Mouse (Mus musculus) B cell, adult 2 months (primary cell): ENCODE measurements at regions not wholly inside any gene's neighbourhood (a gene's known extent, or its start where the extent isn't known, plus 50 kb on each side); places are given as distances from the start of the nearest gene placed in this dataset.

ENCODE experiments used
- DNase-seq, 2 experiments: peaks; one replicate each; pipeline ENCODE4 v3.0.0; 2022

DNA sequence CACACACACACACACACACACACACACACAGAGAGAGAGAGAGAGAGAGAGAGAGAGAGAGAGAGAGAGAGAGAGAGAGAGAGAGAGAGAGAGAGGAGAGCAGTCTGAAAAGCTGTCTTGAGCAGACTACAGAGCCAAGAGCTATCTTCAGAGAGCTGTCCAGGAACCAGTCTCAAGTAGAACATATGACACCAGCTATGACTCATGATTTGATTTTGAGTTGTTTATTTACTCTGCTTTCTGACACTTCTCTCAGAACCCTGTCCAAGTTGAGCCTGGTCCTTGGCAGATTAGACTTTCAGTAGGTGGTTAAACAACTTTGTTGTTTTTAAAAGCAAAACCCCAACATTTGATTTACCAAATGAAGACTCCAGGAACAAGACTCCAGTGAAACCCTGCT is 420.8 kb upstream of the Lcorl start:
- DNase-seq: no peak

DNA sequence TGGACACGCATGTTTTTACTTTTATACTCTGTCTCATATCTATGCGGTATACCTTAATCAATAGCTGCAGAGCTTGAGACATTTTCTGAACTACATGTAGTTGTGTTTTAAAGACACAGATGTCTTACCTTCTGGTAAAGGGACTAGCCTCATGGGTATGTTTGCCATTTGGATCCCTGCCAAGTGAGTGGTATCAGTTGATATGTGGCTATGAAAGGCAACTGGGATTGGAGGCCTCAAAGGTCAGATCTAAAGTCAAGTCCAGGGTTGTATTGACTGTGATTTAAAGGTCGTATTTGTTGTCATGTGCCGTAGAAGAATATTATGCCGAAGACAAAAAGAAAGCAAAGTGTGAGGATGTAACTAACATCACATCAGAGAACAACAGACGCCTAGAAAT is 399.3 kb upstream of the Lcorl start:
- DNase-seq: no peak

DNA sequence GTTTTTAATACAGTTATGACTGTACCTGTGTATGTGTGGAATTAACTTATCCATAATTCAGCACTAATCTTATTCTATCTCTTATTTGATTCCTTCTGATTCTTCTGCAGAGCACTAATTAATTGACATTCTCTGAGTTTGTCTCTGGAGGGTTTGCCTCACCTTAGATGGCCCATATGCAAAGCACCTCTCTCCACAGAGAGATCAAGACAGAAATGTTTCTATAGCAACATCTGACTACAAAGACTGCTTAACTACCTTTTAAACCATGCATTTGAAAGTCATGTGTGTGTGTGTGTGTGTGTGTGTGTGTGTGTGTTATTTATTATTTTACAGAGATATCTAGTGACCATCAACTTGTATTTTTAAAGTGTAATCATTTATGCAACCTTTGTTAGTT is 396.5 kb upstream of the Lcorl start:
- DNase-seq: no peak

DNA sequence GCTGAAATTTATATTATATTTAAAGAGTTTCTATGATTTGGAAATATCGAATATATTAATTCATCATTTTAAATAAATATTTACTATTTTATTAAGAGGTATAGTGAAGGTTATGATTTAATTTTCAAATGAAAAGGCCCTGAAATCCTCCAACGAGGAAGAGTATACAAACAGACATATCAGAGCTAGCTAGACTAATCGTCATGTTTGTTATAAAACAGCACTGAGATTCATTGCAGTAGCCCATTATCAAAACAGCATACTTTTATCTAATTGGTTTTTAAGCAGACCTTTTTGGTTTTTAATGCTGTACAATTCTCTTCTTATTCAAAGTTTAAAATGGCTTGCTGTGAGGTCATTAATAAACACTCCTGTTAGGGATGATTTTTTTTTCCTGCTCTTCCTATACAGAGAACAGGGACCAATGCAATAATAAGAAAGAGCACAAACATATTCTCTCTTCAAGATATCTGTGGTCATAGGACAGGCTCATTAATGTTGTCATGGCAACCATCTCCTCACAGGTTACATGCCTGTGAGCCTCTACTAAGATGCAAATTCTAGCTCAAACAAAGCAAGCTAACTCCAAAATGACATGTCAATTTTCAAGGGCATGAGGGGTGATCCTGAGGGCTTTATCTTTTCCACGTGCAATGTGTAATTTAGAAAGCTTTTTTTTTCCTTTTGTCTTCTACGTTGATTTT is 378.1 kb upstream of the Lcorl start:
- DNase-seq: no peak

- DNase-seq: no peak
Observed at GRCm38 (mm10) chr5:46232780-46233179, 375.4 kb upstream of the Lcorl start.

GRCm38 (mm10) chr5:46228667-46229066 is 371.3 kb upstream of the Lcorl start:
- DNase-seq: no peak

DNA sequence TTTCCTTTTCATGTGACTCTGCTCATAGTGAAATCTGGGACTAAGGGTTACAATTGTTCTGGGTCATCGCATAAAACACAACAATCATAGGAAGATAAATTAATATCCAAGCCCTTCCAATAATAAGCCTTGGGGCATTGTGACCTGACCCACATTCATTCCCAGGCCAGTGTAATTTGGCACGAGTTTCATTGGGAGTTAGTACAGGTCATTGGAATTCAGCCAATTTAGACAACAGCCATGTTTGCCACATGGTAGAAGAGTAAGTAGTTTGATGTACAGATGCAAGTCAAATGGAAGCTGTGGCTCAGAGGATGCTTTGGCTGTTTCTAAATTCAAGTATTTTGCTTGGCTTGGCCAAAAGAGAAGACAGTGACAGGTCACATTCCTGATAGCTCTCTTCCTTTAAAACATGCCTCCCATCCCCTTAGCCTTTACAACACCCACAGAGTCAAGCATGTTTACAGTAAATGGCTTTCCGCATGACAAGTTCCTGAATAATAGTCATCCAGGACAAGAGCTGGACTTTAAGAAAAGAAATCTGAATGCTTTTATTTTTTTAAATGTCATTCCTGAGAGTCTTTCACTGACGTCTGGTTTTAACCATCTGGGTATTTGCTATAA is 355.5 kb upstream of the Lcorl start:
- DNase-seq: no peak

GRCm38 (mm10) chr5:46209076-46209475 is 351.7 kb upstream of the Lcorl start:
- DNase-seq: no peak

DNA sequence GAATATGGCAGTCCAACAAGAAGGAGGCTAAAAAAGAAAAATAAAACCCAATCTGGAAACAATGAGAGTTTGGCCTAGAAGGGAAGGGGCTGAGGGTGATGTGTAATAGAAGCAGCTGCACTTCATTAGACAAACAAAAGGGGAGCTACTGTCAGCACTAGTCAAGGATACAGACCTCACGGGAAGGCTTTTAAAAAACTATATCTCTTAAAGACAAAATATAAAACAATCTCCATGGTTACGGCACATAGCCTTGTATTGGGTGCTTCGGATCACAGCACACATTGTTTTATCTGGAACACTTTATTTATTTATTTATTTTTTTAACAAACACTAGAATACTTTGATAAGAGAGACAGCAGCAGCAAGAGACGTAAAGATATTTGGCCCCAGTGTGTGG is 346.3 kb upstream of the Lcorl start:
- DNase-seq: no peak

- no peak for DNase-seq
Observed at GRCm38 (mm10) chr5:46202457-46202772, 345.0 kb upstream of the Lcorl start.

- DNase-seq: no peak
Observed at GRCm38 (mm10) chr5:46201639-46202456, 344.4 kb upstream of the Lcorl start.

DNA sequence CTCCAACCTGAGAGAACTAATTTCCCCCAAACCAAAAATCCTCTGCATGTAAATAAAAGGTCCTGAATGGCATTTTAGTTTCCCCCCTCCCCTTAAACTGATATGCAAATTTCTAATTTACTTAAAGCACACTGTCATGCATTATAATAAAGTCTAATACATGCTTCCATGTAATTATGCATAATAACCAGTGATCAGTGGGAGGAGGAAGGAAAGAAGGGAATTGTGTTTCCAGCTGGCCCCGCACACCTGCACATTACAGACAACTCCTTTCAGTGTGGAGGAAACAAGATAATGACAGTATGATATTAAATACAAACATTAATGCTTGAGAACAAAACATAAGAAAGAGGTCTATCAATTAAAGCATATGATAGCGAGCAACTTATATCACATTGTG is 329.5 kb upstream of the Lcorl start:
- DNase-seq: no peak

GRCm38 (mm10) chr5:46182157-46182556 is 324.7 kb upstream of the Lcorl start:
- DNase-seq: no peak

DNA sequence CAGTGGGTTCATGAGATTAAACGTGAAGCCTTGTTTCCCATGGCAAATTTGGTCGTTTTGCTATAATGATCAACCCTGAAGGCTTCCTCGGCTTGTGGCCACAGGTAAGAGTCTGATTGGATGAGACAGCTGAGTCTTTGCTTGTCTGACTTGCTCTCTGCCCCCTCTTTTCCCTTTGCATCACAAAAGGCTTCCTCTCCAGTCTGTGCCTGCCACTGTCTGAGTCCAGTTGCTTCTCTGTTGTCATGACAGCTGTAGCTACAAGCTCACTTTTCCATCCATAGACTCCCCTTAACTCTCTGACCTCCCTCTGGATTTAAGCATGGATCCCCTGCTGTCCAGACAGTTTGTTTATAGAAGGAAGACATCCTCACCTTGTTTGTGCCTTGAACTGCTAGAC is 314.9 kb upstream of the Lcorl start:
- DNase-seq: no peak

DNA sequence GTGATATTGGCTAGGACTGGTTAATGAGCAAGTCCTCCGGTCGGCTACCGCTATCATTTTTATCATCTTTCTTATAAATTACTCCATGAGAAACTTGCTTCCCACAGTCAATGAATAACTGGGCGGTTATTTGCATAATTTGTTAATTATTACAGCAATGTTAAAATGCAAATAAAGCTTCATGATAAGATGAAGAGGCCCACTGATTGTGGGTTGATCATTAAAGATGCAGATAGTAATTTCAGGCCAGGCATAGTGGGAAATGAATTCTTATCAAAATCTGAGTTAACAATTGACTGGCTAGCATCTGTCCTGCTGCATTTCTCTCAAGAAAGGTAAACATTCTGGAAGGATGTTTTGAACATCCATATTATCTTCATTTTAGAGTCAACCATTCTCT is 303.4 kb upstream of the Lcorl start:
- no peak for DNase-seq

- DNase-seq: no peak
Observed at GRCm38 (mm10) chr5:46151973-46152372, 294.6 kb upstream of the Lcorl start.

GRCm38 (mm10) chr5:46150825-46151224 is 293.4 kb upstream of the Lcorl start:
- no peak for DNase-seq

DNA sequence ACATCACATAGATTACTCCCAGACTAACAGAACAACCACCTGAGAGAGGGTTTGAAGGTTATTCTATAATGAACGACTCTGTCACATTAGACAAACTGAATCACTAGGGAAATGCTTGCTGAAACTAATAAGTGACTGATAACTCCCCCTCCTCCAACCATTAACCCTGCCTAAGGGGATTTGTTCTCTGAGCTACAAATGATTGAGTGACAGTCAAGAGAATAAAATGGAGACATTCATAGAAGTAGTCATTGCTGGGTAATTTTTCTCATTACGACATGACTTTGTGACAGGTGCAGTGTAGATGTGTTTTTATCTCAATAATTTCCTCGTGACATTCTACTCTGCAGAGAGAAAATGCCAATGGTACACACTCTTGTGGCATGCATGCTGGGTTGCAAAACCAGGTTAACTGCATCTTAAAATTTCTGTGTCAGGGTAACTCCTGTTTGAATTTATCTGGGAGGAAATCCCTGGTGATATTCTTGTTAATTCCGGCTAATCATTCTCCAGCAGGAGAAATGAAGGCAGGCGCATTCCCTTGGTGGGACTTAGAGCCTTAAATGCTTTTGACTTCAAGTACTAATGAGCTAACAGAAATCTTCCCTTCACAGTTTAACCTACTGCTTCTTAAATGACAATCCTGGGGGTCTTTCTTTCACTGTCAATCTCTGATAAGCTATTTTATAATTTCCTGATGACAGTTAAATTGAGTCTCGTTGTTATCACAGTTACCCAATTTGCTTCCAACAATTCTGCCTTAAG is 292.6 kb upstream of the Lcorl start:
- no peak for DNase-seq

DNA sequence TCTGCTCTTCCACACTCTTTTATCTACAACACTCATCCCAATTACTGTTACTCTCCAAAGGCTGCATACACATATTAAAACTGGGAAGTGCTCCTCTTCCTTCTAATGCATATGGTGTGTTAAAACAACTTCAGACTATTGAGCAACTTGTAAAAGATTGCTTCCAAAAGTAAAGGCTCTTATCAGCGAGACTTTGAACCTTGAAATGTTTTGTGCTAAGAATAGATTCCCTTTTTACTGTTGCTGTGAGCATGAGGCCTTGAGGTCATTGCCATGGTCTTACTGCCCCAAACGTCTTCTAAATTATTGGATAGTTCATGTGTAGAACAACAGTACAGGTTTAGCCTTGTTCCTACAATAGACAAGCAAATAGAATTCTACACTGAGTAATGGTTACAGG is 281.6 kb upstream of the Lcorl start:
- DNase-seq: no peak

DNA sequence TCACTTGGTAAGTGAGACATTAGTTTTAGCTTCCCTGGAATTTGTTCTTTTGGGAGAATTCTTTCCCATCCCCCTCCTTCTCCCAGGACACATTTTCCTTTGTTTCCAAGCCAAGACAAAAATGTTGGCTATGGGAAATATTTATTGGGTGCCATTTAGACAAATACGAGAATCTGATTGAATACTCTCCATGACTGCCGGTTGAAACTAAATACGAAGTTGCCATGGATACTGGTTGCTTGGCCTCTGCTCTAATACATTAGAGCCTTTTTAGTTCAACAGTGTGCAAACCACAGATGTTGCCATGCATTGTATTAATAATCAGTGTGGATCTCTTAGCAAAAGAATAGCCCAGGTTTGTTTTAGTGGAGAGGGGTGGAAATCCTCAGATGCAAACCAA is 280.3 kb upstream of the Lcorl start:
- no peak for DNase-seq

GRCm38 (mm10) chr5:46108020-46108419 is 250.6 kb upstream of the Lcorl start:
- DNase-seq: no peak

DNA sequence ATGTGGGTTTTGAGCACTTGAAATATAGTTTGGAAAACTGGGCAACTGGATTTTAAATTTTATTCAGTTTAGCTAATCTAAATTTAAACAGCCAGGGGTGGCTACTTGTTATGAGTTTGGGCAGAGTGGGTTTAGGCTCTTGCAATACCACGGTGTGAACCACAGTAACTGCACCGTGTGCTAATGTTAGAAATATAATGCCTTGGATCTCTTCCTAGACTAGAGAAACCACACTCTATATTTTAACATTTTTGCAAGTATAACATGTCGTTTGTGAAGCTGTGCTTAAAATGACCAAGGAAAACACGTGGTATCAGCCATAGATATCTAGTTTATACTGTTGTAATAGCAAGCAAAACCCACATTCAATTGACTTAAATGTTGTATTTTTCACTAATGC is 245.9 kb upstream of the Lcorl start:
- no peak for DNase-seq

- no peak for DNase-seq
Observed at GRCm38 (mm10) chr5:46092549-46092948, 235.1 kb upstream of the Lcorl start.

DNA sequence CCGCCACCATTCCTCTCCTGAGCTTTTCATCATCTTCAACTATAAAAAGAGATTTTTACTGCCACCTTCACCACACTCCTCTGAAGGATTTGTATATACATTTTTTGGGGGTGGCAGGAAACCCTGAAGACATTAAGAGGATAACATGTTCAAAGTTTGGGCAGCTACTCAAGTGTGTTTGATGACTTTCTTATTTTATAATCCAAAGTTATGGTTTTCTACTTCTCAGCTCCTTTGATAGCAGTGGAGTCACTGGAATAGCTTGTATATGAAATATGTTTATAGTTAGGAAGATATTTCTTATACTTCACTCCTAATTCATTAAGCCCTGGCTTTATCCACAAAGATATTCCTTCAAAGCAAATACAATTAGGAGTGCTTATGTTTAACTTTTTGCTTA is 229.5 kb upstream of the Lcorl start:
- no peak for DNase-seq
